Mouse (Mus musculus): ENCODE measurements around the gene Alox5. TPM values are rescaled to one million over a fixed set of nuclear protein-coding genes. Genes with fewer than 3 reads are reported as not detected.

Gene Alox5
- total and polyA plus RNA-seq, 2 experiments from 2014 or later, result 3.9 to 14.1 TPM

DNA sequence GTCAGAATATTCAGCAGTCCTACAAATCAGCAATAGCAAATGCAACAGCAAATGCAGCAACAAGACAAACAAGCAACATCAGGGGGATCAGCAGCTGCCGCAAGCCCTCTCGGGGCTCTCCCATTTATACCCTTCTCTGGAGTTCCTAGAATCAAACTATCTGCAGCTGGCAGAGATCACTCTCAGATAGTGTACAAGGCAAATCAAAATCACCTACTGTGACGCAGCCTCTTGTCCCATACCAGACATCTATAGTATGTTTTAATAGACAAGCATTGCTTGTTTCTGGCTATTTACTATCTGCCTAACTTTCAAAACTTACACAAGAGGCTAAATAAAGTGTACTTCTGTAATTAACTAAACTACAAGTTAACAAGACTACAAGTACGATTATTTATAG, 99.0 kb downstream of the Alox5 start:
- no peak overlapping the region for H3K4me2 ChIP-seq (ENCODE audit: low read depth, low read length)
- H3K4me1 ChIP-seq (ENCODE audit: control insufficient read depth, insufficient read depth), result no peaks in the 10 kb centered on the region; the same call in 1 of the 2 replicates
- H3K9ac ChIP-seq (replicated peaks; ENCODE audit: low read depth, low read length), result no peak overlapping the region
- no peak overlapping the region for H3K27ac ChIP-seq (ENCODE audit: low read depth)
- no peak overlapping the region for H3K4me3 ChIP-seq (ENCODE audit: low read depth, low read length)
- DNase-seq (ENCODE audit: low spot score) (no peak), ATAC-seq (ENCODE audit: insufficient read depth, low read depth) (no peak)
- WGBS, result 87% methylated on average over 4 of the region's 4 CpGs
- TF ChIP-seq EP300 (IDR thresholded peaks at IDR 0.05; ENCODE audit: low read depth) (no peak), CTCF (IDR thresholded peaks at IDR 0.05; ENCODE audit: low read depth) (no peak)
- no peaks in the 10 kb centered on the region for H3K36me3 ChIP-seq (replicated peaks; ENCODE audit: control insufficient read depth, insufficient read depth, low read length)
- 0 out of 2 replicates have a peak, but pooled peaks cover 10% of the 10 kb centered on the region for H3K9me3 ChIP-seq (replicated peaks; ENCODE audit: control insufficient read depth, low read length)
- no peaks in the 10 kb centered on the region for H3K27me3 ChIP-seq (ENCODE audit: control insufficient read depth, insufficient read depth, low read length)

DNA sequence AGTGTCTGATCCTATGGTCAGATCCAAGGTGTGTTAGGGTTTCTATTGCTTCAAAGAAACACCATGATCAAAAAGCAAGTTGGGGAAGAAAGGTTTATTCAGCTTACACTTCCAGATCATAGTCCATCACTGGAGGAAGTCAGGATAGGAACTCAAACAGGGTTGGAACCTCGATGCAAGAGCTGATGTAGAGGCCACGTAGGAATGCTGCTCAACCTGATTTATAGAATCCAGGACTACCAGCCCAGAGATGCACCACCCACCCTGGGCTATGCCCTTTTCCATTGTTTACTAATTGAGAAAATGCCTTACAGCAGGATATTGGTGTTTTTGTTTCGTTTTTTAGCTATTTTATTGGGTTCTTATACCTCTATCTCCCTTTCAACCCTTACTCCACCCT, 99.5 kb downstream of the Alox5 start:
- no peaks in the 10 kb centered on the region for H3K27me3 ChIP-seq (ENCODE audit: control insufficient read depth, insufficient read depth, low read length)
- TF ChIP-seq EP300 (IDR thresholded peaks at IDR 0.05; ENCODE audit: low read depth) (no peak), CTCF (IDR thresholded peaks at IDR 0.05; ENCODE audit: low read depth) (no peak)
- no peak overlapping the region for H3K4me3 ChIP-seq (ENCODE audit: low read depth, low read length)
- H3K4me1 ChIP-seq (ENCODE audit: control insufficient read depth, insufficient read depth), result no peaks in the 10 kb centered on the region; the same call in 1 of the 2 replicates
- DNase-seq (ENCODE audit: low spot score) (no peak), ATAC-seq (ENCODE audit: insufficient read depth, low read depth) (no peak)
- no peak overlapping the region for H3K27ac ChIP-seq (ENCODE audit: low read depth)
- H3K9me3 ChIP-seq (replicated peaks; ENCODE audit: control insufficient read depth, low read length), result 0 out of 2 replicates have a peak, but pooled peaks cover 10% of the 10 kb centered on the region
- no peaks in the 10 kb centered on the region for H3K36me3 ChIP-seq (replicated peaks; ENCODE audit: control insufficient read depth, insufficient read depth, low read length)
- H3K4me2 ChIP-seq (ENCODE audit: low read depth, low read length), result no peak overlapping the region
- WGBS, result 90% methylated on average over 3 of the region's 3 CpGs
- no peak overlapping the region for H3K9ac ChIP-seq (replicated peaks; ENCODE audit: low read depth, low read length)

Other genes with a start within 250 kb of the Alox5 start
- 1.0 and 4.6 TPM in 2 replicates for gene Zfand4, start 197.0 kb downstream of the Alox5 start, total RNA-seq (2014; rRNA removed; ENCODE audit: low replicate concordance)
- 2.0 and 2.1 TPM in 2 replicates for gene Zfand4, start 197.0 kb downstream of the Alox5 start, polyA plus RNA-seq (2015; fragmentation: Nextera tagmentation; extraction: Ambion mirVana)
- 47.7 and 73.6 TPM in 2 replicates for gene March8, start 123.2 kb downstream of the Alox5 start, total RNA-seq (2014; rRNA removed; ENCODE audit: low replicate concordance)
- 17.3 and 17.8 TPM in 2 replicates for gene March8, start 123.2 kb downstream of the Alox5 start, polyA plus RNA-seq (2015; fragmentation: Nextera tagmentation; extraction: Ambion mirVana)
- gene Olfr211, start 27.9 kb upstream of the Alox5 start, total RNA-seq (2014; rRNA removed; ENCODE audit: low replicate concordance), result not detected in 2 replicates
- gene Olfr211, start 27.9 kb upstream of the Alox5 start, polyA plus RNA-seq (2015; fragmentation: Nextera tagmentation; extraction: Ambion mirVana), result not detected in 2 replicates
- 0.19 TPM in 1 of 2 replicates, not detected in the other for gene Olfr212, start 45.3 kb upstream of the Alox5 start, total RNA-seq (2014; rRNA removed; ENCODE audit: low replicate concordance)
- not detected in 2 replicates for gene Olfr212, start 45.3 kb upstream of the Alox5 start, polyA plus RNA-seq (2015; fragmentation: Nextera tagmentation; extraction: Ambion mirVana)
- gene Olfr213, start 77.3 kb upstream of the Alox5 start, total RNA-seq (2014; rRNA removed; ENCODE audit: low replicate concordance), result not detected in 2 replicates
- not detected in 2 replicates for gene Olfr213, start 77.3 kb upstream of the Alox5 start, polyA plus RNA-seq (2015; fragmentation: Nextera tagmentation; extraction: Ambion mirVana)
- gene Gm5580, start 90.0 kb upstream of the Alox5 start, total RNA-seq (2014; rRNA removed; ENCODE audit: low replicate concordance), result 0.11 and 0.12 TPM in 2 replicates
- 0.15 and 0.25 TPM in 2 replicates for gene Gm5580, start 90.0 kb upstream of the Alox5 start, polyA plus RNA-seq (2015; fragmentation: Nextera tagmentation; extraction: Ambion mirVana)
- gene Olfr214, start 93.1 kb upstream of the Alox5 start, total RNA-seq (2014; rRNA removed; ENCODE audit: low replicate concordance), result not detected in 2 replicates
- gene Olfr214, start 93.1 kb upstream of the Alox5 start, polyA plus RNA-seq (2015; fragmentation: Nextera tagmentation; extraction: Ambion mirVana), result not detected in 2 replicates
- gene Olfr215, start 123.0 kb upstream of the Alox5 start, total RNA-seq (2014; rRNA removed; ENCODE audit: low replicate concordance), result not detected in 2 replicates
- not detected in 2 replicates for gene Olfr215, start 123.0 kb upstream of the Alox5 start, polyA plus RNA-seq (2015; fragmentation: Nextera tagmentation; extraction: Ambion mirVana)
- gene Zfp422, start 167.8 kb upstream of the Alox5 start, total RNA-seq (2014; rRNA removed; ENCODE audit: low replicate concordance), result 29.1 and 33.0 TPM in 2 replicates
- gene Zfp422, start 167.8 kb upstream of the Alox5 start, polyA plus RNA-seq (2015; fragmentation: Nextera tagmentation; extraction: Ambion mirVana), result 49.8 and 50.7 TPM in 2 replicates
- gene Depp1, start 189.4 kb upstream of the Alox5 start, total RNA-seq (2014; rRNA removed; ENCODE audit: low replicate concordance), result 169 and 347 TPM in 2 replicates
- gene Depp1, start 189.4 kb upstream of the Alox5 start, polyA plus RNA-seq (2015; fragmentation: Nextera tagmentation; extraction: Ambion mirVana), result 41.3 and 49.6 TPM in 2 replicates
- 1.6 and 2.6 TPM in 2 replicates for gene Rassf4, start 212.8 kb upstream of the Alox5 start, total RNA-seq (2014; rRNA removed; ENCODE audit: low replicate concordance)
- 5.9 and 6.0 TPM in 2 replicates for gene Rassf4, start 212.8 kb upstream of the Alox5 start, polyA plus RNA-seq (2015; fragmentation: Nextera tagmentation; extraction: Ambion mirVana)